Mouse (Mus musculus): Measurements from ENCODE around the gene Pld1.

The Pld1 gene

GRCm38 (mm10) chr3:28165598-28165997 is 227.1 kb downstream of the Pld1 start:
- DNase-seq, result peak in 1 of 2 experiments; percentile 70

GRCm38 (mm10) chr3:28167796-28168505 is 229.5 kb downstream of the Pld1 start:
- no peak for DNase-seq

- peak; percentile 79 to 84 for DNase-seq
Observed at GRCm38 (mm10) chr3:28170911-28171618, 232.6 kb downstream of the Pld1 start.

- DNase-seq, result no peak
Observed at GRCm38 (mm10) chr3:28175997-28176967, 237.8 kb downstream of the Pld1 start.

DNA sequence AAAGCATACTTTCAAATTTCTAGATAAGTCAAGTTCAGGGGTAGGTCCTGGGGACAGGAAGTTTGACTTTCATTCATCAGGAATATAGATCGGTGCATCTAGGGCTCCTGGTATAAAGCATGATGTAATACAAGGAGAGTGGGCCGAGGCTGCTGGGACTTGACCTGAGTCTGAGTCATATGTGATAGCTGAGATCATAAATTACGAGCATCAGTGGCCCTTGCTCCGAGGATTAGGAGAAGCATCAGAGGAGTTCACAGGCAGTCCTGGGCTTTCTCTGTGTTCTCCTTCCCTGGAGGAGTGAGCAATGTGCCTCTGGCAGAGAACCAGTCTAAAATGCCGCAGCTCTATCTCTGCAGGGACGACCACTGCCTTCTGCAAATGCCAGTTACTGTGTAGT is 239.8 kb downstream of the Pld1 start:
- no peak for DNase-seq
